Mouse (Mus musculus): ENCODE data around the gene Fam76b.

- TF ChIP-seq GATA1 (IDR thresholded peaks at IDR 0.05; ENCODE audit: low read length): no peak
- TF ChIP-seq TAL1 (IDR thresholded peaks at IDR 0.05; ENCODE audit: low read length): no peak
Measured at GRCm38 (mm10) chr9:13835256-13835655, 7.7 kb downstream of the Fam76b start.

All from erythroblast, embryonic 14.5 days (primary cell).